Mouse (Mus musculus) thymus, adult 2 months (tissue): ENCODE measurements around the gene Tep1.

Source experiments
- CTCF ChIP-seq: fragments of 200-500 bp; IDR thresholded peaks from 2 replicates; pipeline ENCODE4 v1.5.1; 2012; ENCODE audit warnings: mild to moderate bottlenecking, control low read depth, low read length, moderate library complexity, borderline replicate concordance; ENCODE audit not compliant: control insufficient read depth, poor library complexity, insufficient read depth; ENCODE audit errors: extremely low read depth
- POLR2A ChIP-seq: fragments of 200-500 bp; IDR thresholded peaks from 2 replicates; pipeline ENCODE4 v1.6.1; 2012; ENCODE audit warnings: mild to moderate bottlenecking, low read length, control low read depth, moderate library complexity; ENCODE audit not compliant: control insufficient read depth, poor library complexity, insufficient read depth; ENCODE audit errors: extremely low read depth

GRCm38 (mm10) chr14:50871284-50871683 is 924 bp upstream of the Tep1 start:
- no peak for TF ChIP-seq CTCF
- TF ChIP-seq POLR2A = no peak
